Mouse (Mus musculus): ENCODE measurements around the gene Ubqln3.

The Ubqln3 gene

DNA sequence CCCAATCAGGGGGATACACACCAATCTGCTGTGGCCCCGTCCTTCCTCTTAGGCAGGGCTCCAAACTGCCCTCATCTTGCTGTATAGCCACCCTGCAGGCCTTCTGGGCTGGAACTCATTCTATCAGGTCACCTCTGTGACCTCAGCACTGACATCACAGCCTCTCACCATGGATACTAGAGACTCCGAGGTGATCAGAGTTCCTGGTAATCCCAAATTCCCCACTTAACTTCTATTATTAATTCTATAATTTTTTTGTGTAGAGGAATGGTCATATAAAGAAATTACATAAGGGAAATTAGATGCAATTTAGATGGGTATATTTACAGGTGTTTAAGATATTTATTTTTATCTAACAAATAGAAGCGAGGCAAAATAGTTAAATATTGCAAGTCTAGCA is at the start of gene Ubqln3:
Ubqln3 (minus strand) TSS at position 101 of the 400 bp plus-strand sequence.
- DNase-seq (ENCODE audit: low read depth, low spot score), result no peak

DNA sequence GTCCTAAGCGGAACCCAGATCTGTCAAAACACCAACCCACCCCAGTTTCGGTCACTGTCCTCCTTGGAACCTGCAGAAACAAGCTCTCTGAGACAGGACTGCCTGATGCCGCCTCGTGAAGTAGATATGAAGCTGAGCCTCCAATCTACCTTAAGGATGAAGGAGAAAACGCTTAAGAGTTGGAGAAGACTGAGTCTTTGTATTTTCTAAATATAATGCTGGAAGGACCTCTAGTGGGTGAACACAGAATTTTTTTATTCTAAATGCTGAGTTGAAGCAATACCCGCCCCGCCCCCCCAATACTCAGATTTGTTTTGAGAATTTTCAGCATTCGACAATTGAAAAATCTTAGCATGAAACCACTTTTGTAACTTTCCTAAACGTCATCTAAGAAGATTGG is 48.2 kb upstream of the Ubqln3 start:
- no peak for DNase-seq (ENCODE audit: low read depth, low spot score)

DNA sequence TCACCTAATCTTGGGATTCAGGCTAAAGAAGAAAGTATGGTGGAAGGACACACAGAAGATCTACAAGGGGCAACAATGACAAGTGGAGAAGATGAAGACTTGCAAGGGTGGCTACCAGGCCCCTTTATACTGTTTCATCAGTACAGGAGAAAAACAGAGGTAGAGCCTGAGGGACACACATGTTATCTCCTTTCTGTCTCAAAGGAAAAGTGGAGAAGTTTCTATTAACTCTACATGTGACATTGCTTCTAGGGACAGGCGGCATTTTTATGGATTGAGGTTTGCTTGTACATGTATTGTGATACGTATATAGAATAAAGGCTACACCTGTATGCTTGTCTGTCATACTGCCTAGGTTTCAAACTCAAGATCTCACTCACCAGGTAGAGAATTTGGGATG is 40.2 kb upstream of the Ubqln3 start, which contains the start of gene Olfr648:
Olfr648 (minus strand) TSS at position 101 of the 400 bp plus-strand sequence.
- DNase-seq (ENCODE audit: low read depth, low spot score), result no peak

DNA sequence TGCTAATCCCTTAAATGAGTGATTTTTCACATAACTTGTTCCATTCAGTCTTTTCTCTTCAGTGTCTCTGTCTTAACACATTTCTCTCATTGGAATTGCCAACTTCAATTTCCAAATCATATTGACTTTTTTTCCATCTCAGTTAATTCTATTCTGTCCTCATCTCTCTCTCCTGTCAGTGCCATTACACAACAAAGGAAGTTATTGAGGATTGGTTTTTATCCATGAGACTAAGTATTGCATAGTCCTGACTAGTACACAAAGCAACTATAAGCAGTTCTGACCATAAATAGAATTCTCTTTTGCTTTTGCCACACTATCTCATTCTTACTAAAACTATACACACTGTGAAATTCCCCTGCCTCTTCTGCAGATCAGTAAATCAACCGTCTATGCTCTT is 36.0 kb upstream of the Ubqln3 start:
- DNase-seq (ENCODE audit: low read depth, low spot score), result no peak

DNA sequence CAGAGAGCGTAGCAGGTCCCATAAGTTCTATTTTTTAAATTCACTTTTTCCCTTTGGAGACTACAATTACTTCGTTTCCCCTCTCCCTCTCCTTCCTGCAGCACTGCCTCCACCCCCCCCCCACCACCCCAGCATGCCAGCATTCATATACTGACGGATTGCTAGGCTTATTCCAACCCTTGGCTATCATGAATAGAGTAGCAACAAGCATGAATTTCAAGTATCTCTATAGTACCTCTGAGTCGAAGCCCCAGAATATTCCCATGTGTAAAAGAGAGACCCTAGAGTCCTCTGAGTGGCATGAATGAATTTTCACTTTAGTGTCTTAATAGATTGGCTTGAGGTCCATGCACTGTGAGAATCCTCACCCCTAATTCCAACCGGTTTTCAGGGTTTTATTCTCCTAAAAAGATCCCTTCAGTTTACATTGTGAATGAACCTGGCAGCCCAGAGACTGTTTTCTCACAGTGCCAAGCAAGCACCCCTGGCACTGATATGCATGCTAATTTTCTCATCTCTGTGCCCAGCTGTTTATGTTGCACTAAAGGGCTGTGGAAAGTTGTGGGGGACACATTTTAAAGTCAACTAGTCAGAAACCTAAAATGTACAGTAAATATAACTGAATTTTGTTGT is 35.5 kb upstream of the Ubqln3 start:
- DNase-seq (ENCODE audit: low read depth, low spot score), result no peak

DNA sequence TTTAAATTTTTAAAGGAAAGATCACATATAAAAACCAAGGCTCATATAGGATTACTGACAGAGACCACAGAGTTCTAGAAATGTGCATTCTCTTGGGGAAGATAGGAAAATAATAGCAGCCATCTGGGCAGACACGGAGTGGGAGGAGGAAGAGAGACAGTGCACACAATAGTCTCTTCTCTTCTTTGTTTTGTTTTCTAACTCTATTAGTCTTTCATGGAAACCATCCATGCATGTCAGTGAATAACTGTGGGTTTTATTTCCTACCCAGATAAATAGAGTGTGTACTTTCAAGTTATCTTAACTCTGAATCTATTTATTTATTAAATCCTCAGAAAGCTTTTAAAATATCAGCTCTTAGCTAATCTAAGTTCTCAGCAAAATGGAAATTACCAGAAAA is 32.0 kb upstream of the Ubqln3 start:
- no peak for DNase-seq (ENCODE audit: low read depth, low spot score)

DNA sequence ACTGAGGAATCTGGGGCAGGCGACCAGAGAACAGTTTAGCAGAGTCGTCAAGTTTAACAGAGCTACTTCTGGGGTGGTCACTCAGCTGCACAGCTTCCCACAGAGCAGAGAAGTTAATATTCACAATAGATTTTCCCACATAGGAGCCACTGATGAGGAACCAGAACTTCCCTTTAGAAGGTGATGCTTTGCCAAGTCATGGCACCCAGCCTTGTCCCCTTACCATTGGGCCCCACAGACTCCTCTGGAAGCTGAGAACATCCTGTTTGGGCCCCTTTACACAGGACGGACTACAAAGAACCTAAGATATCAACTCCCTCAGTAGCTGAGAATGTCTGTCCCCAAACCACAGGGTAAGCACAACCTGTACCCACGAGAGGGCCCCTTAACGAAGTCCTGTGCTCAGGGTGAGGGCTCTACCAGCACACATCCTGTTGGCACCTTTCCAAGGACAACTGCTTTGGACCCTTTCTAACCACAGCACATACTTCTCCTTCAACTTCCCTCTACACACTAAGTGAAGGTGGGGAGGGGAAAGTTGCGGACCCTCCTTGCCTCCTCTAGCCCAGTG is 26.6 kb upstream of the Ubqln3 start:
- no peak for DNase-seq (ENCODE audit: low read depth, low spot score)

DNA sequence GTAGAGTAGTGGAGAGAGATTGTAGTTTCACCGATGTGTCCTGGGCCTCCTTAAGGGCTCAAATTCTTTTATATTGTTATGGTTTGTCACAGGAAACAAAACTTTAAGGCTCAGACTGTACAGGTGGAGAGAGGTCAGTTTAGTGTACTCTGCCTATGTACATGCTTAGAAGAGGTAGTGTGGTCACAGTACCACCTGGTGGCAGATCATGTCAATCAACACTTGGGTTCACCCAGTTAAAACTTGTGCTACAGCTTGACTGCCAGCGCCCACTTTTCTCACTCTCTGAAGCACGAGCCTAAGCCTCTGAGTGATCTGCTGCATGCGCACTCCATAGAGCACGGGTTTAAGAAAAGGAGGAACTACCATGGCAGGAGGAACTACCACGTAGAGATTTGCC is 24.0 kb upstream of the Ubqln3 start:
- no peak for DNase-seq (ENCODE audit: low read depth, low spot score)

DNA sequence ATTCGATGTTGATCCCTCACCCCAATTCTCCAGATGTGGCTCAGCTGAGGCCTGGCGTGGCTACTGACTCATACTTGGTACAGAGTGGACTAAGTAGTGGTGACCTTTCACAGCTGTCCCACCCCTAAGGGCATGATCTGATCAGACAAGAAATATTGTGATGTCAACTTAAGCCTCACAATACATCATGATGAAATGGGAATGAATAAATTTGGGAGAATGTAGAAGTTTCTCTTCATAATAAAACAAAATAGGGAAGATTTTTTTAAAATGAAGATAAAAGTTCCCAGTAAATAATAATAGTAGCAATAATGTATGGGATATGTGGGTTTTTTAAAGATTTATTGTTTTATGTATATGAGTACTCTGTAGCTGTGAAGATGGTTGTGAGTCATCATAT is 7.4 kb upstream of the Ubqln3 start, which contains the start of gene Ubqlnl:
Ubqlnl (minus strand) TSS at position 101 of the 400 bp plus-strand sequence.
- no peak for DNase-seq (ENCODE audit: low read depth, low spot score)

DNA sequence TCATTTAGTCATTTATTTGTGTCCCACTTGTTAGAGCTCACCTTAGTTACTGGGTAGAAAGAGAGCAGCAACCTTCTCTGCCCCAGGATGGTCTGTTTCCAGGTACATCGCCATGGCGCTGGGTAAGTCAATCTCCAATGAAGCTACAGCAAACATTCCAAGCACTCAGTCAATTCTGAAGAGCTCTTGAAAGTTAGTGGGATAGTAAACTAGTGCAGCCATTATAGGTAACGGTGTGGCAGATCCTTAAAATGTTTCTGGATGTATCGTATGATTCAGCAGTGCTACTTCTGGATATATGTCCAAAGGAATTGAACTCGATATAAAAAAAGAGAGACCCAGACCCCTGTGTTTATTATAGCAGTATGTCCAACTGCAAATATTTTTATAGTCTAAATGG is 5.8 kb downstream of the Ubqln3 start, which contains the start of gene Olfr643:
Olfr643 (minus strand) TSS at position 101 of the 400 bp plus-strand sequence.
- no peak for DNase-seq (ENCODE audit: low read depth, low spot score)

DNA sequence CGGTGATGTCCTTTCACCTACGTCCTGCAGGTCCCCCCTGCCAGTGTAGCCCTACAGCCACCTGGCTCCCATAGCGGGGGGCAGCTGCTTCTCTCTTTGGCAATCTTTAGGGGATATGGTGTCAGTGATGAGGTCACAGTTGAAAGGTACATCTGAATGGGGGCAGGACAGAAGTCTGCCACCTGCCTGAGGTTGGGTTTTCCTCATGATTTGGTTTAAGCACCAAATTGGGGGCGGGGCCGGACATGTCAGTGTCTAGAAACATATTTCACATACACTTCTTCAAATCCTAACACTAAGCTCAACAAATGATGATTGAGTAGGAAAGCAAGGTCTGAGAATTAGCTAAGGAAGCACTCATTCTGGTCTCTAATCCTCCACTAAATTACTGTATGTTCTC is 13.4 kb downstream of the Ubqln3 start, which contains the start of gene Ubqln5:
Ubqln5 (minus strand) TSS at position 101 of the 400 bp plus-strand sequence.
- no peak for DNase-seq (ENCODE audit: low read depth, low spot score)

DNA sequence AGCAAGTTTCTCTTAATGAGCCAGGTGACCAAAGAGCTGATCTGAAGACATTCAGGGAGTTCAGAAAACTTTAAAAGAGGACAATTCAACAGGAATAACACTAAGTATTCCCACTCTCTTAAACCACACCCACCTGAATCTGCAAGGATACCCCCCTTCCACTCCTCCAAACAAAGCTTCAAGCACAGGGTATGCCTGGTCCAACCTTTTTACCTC is 38.4 kb downstream of the Ubqln3 start, which contains the start of gene Olfr646:
Olfr646 (plus strand) TSS at position 117 of the 216 bp plus-strand sequence.
- no peak for DNase-seq (ENCODE audit: low read depth, low spot score)

DNA sequence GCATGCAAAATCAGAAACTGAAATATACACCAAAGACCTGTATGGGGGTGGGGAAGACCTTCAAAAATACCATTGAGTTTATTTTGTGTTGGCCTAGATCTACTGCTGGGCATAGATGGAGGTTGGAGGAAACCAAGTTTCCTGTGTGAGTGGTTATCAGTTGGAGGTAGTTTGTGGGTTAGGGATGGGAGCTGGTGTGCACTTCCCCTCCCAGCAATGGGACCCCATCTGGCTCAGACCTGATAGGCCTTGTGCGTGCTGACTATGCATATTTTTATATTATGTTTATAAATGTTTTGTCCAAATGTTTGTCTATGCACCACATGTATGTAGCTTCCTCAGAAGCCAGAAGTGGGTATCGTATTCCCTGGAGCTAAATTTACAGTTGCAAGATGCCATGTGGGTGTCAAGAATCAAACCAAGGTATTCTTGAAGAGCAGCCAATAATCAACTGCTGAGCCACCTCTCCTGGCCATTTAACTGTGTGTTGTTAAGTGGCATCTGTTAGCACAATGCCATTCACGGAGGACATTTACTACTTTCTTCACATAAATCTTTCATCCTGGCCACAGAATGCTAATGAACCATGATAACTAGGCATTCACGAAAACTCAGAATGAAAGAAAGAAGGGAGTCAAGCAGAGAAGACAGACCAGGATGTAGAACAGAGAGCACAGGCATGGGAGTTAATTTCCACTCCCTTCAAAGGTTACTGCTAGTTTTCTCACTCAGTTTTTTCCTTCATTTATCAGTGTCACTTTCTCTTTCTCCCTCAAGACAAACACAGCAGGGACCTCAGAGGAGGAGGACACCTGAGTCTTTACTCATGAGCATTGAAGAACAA is 38.9 kb downstream of the Ubqln3 start:
- no peak for DNase-seq (ENCODE audit: low read depth, low spot score)
